In genomic region chr5:85239509-85240031, GRCm38 (mm10) we compare ENCODE assay signal across 9 mouse cellular contexts.
DNase-seq lines count a peak whose midpoint lies in the region; ATAC-seq lines count a peak whose summit lies in the region.
"Had no signal": no experiment of that assay in that cellular context is flagged by ENCODE, and none has a peak within 500 bp of the region (broad histone marks: within the 10 kb centered on the region; RNA-seq: fewer than 3 reads in every experiment).

No protein-coding gene starts in this region.

- no peak overlapping the region for H3K4me2 ChIP-seq in embryonic facial prominence, embryonic 11.5 days (ENCODE audit: low read depth, low read length)
- no peak overlapping the region for H3K4me2 ChIP-seq in hindbrain, embryonic 13.5 days

- WGBS in embryonic facial prominence, embryonic 11.5 days, result 86% methylated on average over 3 of the region's 3 CpGs
- WGBS in embryonic facial prominence, embryonic 10.5 days, result 68% methylated on average over 3 of the region's 3 CpGs
- WGBS in hindbrain, embryonic 13.5 days, result 14% methylated on average over 3 of the region's 3 CpGs

- H3K4me3 ChIP-seq in embryonic facial prominence, embryonic 11.5 days (ENCODE audit: low read depth, low read length), result no peak overlapping the region
- H3K4me3 ChIP-seq in embryonic facial prominence, embryonic 10.5 days, result no peak overlapping the region
- H3K4me3 ChIP-seq in hindbrain, embryonic 13.5 days, result no peak overlapping the region

- H3K9me3 ChIP-seq in embryonic facial prominence, embryonic 11.5 days (replicated peaks; ENCODE audit: control insufficient read depth, low read length), result no peaks in the 10 kb centered on the region
- no peaks in the 10 kb centered on the region for H3K9me3 ChIP-seq in embryonic facial prominence, embryonic 10.5 days
- no peaks in the 10 kb centered on the region for H3K9me3 ChIP-seq in hindbrain, embryonic 13.5 days

- peak; percentile 73 for ATAC-seq in embryonic facial prominence, embryonic 11.5 days (replicated peaks; ENCODE audit: insufficient number of reproducible peaks, low FRiP score, low TSS enrichment, low read depth)
- peak; percentile 96 for ATAC-seq in hindbrain, embryonic 13.5 days (ENCODE audit: low FRiP score)
- ATAC-seq in activated CD4-positive, CD25-positive, alpha-beta regulatory T cell, adult 4 months, result no peak
- ATAC-seq in granulocyte monocyte progenitor cell, adult 5-6 weeks (replicated peaks; ENCODE audit: poor library complexity, severe bottlenecking), result no peak

- H3K9ac ChIP-seq in embryonic facial prominence, embryonic 11.5 days (replicated peaks; ENCODE audit: low read length), result no peak overlapping the region
- H3K9ac ChIP-seq in hindbrain, embryonic 13.5 days, result no peak overlapping the region

- no peaks in the 10 kb centered on the region for H3K4me1 ChIP-seq in embryonic facial prominence, embryonic 11.5 days (ENCODE audit: control insufficient read depth, insufficient read depth, low read length)
- no peaks in the 10 kb centered on the region for H3K4me1 ChIP-seq in embryonic facial prominence, embryonic 10.5 days
- peaks cover 7% of the 10 kb centered on the region for H3K4me1 ChIP-seq in hindbrain, embryonic 13.5 days (replicated peaks)

- H3K27me3 ChIP-seq in embryonic facial prominence, embryonic 11.5 days (ENCODE audit: control insufficient read depth, insufficient read depth, low read length), result no peaks in the 10 kb centered on the region
- no peaks in the 10 kb centered on the region for H3K27me3 ChIP-seq in embryonic facial prominence, embryonic 10.5 days (replicated peaks; ENCODE audit: low read depth, poor library complexity, severe bottlenecking)
- no peaks in the 10 kb centered on the region for H3K27me3 ChIP-seq in hindbrain, embryonic 13.5 days

- H3K36me3 ChIP-seq in embryonic facial prominence, embryonic 11.5 days (replicated peaks; ENCODE audit: control insufficient read depth, insufficient read depth, low read depth, low read length), result no peaks in the 10 kb centered on the region
- no peaks in the 10 kb centered on the region for H3K36me3 ChIP-seq in embryonic facial prominence, embryonic 10.5 days (replicated peaks)
- H3K36me3 ChIP-seq in hindbrain, embryonic 13.5 days, result no peaks in the 10 kb centered on the region

- no peak for DNase-seq in embryonic facial prominence, embryonic 11.5 days (ENCODE audit: low spot score)
- DNase-seq in embryonic facial prominence, embryonic 10.5 days (ENCODE audit: low spot score), result no peak
- peak; percentile 16 for DNase-seq in brain, adult 2 months (ENCODE audit: low read depth, low spot score)
- peak; percentile 17 for DNase-seq in neural tube, embryonic 10.5 days (ENCODE audit: extremely low spot score, low spot score)
- no peak for DNase-seq in adrenal gland, postnatal 36 days
- DNase-seq: adrenal gland, postnatal 14 days had no signal

- no peak overlapping the region for H3K27ac ChIP-seq in embryonic facial prominence, embryonic 11.5 days (replicated peaks; ENCODE audit: low read depth, low read length)
- no peak overlapping the region for H3K27ac ChIP-seq in embryonic facial prominence, embryonic 10.5 days (replicated peaks)
- H3K27ac ChIP-seq in hindbrain, embryonic 13.5 days, result no peak overlapping the region

Comparison
In these comparisons a context has a peak if more than half of its experiments do, and no peak if none do; other contexts are left out.
1. ATAC-seq: peak in embryonic facial prominence, embryonic 11.5 days (single experiment) and hindbrain, embryonic 13.5 days (single experiment); none in activated CD4-positive, CD25-positive, alpha-beta regulatory T cell, adult 4 months (single experiment) and granulocyte monocyte progenitor cell, adult 5-6 weeks (single experiment).
2. DNase-seq: peak in brain, adult 2 months (single experiment) and neural tube, embryonic 10.5 days (single experiment); none in embryonic facial prominence, embryonic 11.5 days (single experiment), embryonic facial prominence, embryonic 10.5 days (single experiment) and adrenal gland, postnatal 36 days (0 of 2).